Mouse (Mus musculus): ENCODE measurements around the gene Hivep1.

DNA sequence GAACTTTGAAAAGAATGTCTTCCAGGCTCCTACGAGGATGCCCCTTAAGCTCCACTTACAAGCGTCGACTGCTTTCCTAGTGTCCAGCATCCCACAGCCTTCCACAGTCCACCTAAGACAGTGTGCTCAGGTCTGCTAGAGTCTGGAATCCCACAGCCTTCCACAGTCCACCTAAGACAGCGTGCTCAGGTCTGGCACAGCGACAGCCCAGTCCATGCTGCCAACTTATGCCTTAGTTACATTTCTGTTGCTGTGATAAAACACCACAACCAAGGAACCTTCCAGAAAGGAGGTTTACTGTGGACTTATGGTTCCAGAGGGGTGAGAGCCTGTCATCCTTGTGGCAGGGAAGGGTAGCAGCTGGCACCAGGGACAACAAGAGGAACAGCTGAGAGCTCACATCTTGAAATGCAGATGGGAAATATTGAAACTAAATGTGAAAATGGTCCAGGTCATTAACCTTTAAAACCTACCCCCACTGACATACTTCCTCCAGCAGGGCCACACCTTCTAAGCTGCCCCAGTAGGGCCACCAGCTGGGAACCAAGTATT, 25.0 kb downstream of the Hivep1 start:
- no peak for TF ChIP-seq CTCF (IDR thresholded peaks at IDR 0.05; ENCODE audit: low read depth)
- no peak for TF ChIP-seq EP300 (IDR thresholded peaks at IDR 0.05; ENCODE audit: low read depth)
